Mouse (Mus musculus) adrenal gland, postnatal 25 days (tissue): ENCODE measurements around the gene Ntn4. TPM values are rescaled to one million over a fixed set of nuclear protein-coding genes. Genes with fewer than 3 reads are reported as not detected.
"Not testable (repeated sequence)": the region's sequence is repeated elsewhere in the genome, so short reads cannot be mapped to it uniquely, and the experiment has no call there.

Experiments used
- DNase-seq: peaks from one replicate; pipeline ENCODE4 v3.0.0; 2021; ENCODE audit warnings: mixed read lengths
- total RNA-seq: library from RNA; stranded (reverse); gene quantifications from 2 replicates; pipeline ENCODE4 v1.2.3, GENCODE M21; 2021

Ntn4 gene
- total RNA-seq, 1 experiment from 2014 or later = 13.2 TPM

DNA sequence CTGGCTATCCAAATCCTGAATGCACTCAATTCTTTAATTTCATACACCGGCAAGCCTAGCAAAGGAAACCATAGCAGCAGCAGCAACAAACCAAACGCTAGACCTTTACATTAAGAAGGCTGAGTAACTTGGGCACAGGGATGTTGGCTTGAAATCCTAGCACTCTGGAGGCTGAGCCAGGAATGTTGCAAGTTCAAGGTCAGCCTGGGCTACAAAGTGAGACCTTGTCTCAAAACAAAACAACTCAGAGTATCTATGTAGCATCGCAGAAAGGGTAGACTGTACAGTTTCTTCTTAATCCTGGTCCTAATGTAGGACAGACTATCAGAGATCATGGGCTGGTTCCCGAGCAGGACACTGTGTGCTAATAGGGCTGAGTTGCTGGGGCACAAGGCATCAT is 43.4 kb downstream of the Ntn4 start:
- DNase-seq = no peak

DNA sequence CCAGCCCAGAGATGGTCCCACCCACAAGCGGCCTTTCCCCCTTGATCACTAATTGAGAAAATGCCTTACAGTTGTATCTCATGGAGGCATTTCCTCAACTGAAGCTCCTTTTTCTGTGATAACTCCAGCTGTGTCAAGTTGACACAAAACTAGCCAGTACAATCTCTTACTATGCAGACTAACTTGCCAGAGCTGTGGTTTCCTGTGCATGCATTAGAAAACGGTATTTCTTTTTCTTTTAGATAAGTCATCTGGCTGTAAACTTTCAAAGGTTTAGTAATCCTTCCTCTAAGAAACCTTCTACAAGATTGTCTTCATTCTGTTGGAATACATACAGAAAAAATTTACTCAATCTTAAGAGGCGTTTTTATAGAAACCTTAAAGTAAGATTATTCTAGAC is 44.9 kb downstream of the Ntn4 start:
- DNase-seq = not testable (repeated sequence)

DNA sequence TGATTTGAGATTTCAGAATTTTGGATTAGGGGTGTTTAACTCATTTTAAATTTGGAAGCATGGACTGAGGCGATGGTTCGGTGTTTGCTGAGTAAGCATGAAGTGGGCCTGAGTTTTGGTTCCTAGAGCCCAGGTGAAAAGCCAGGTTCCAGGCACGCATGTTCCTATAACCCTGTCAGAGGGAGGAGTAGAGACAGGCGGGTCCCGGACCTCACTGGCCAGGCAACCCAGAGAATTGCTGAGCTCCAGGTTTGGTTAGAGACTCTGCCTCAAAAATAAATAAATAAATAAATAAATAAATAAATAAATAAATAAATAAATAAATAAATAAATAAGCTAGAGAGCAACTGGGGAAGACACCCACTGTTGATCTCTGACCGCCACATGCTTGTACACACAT is 46.1 kb downstream of the Ntn4 start:
- DNase-seq = no peak

DNA sequence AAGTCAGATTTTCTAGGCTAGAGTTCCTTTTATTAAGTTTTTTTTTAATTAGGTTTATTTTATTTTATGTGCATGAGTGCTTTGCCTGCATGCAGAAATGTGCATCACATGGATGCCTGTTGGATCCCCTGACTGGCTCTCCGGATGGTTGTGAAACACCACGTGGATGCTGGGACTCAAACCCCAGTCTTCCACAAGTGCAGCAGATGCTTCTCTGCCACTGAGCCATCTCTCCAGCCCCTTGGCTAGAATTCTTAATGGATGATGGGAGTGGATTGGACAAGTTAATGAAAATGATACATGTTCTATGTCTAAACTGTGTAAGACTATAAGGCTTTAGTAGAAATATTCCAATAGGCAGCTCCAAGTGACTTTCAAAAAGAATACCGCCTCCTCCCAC is 47.3 kb downstream of the Ntn4 start:
- DNase-seq = no peak

DNA sequence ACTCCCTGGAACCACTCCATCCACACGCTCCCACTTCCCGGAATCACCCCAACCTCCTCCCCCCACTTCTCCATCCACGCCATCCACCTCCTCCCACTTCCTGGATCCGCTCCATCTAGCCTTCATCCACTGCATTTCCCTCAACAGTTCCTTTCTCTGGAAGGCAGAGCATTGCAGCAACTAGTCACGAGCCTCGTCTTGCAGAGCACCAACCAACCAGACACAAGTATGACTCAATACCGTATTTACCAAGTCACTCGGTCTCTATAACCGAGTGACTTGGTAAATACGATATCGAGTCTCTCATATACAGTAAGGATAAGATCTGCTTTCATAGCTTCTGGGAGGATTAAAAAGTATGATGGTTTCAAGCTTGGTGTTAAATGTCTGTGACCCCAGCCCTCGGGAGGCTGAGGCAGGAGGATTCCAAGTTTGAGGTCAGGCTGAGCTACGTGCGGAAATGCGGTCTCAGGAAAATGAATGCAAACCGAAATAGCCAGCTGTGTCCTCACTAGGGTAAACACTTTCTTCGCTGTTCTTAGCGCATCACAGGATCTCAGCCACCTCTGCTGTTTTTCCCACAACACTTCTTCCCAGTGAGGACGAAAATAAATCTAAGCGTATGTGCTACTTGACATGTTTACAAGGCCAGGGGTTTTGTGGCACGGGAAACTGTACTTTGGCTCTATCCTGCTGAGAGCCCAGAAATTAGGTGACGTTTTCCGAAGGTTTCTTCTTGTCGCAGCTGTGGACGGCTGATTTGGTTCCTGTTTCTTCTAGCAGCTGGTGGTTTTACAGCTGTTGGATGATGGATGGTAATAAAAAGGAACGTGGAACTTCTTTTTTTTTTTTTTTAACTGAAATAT is 48.1 kb downstream of the Ntn4 start:
- no peak for DNase-seq

DNA sequence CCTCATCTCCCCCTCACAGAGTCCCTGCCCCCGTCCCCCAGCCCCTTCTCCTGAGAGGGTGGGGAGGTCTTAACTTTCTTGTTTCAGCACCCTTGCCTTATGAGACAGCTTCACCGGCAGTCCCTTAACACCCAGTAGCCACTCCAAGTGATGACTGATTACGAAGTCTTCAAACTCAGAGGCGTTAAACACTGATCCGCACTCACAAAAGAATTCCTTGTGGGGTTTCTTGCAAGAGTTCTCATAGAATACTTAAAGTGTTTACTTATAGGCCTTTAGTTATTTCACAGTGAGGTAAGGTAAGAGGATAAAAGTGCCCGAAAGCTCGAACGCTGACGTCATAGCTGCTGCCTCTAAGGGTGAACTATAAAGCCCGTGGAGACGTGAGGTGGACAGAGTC is 50.9 kb downstream of the Ntn4 start:
- DNase-seq = no peak

DNA sequence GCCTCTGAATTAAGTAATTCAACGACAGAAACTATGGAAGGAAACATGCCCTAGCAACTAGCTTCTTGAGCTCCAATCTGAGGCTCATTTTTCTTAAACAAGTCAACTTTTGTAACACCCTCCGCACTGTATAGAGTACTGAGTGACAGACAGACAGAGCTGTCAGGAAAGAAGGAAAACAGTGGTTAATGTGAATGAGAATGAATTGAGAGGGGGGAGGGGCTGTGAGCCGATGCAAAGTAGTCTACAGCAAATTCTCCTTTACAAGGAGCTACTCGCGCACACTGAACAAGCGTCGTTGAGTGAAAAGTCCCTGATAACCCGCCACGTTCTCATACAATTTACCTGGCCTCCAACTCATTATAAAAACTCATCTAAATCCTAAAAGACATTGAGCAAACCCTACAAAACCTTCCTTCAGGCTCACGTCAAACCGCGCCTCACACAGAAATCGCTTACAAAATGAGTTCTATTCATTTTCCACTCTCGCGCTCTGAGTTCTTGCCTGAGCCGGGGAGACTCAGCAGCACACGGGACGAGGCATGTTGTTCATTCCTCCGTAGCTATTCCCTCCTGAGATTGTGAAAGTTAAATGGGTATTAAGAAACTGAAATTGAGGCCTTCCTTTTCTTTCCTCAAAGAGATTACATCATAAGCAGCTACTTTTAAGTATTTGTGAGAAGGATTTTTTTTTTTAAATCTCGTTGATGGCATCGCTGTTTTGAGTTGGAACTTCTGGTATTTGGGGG is 54.7 kb downstream of the Ntn4 start:
- DNase-seq = no peak

DNA sequence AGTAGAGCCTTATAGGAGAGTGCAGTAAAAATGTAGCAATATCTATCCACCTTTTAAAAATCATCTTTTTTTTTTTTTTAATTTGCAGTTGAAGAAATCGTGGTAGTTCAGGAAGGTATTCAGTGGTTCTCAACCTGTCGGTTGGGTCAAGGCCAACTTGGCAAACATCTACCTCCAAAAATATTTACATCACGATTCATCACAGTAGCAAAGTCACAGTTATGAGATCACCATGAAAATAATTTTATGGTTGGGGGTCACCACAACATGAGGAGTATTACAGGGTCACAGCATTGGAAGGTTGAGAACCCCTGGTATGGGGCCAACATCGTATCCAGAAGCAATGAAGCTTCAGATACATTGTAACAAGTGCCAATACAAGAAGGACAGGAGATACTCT is 55.5 kb downstream of the Ntn4 start:
- no peak for DNase-seq

DNA sequence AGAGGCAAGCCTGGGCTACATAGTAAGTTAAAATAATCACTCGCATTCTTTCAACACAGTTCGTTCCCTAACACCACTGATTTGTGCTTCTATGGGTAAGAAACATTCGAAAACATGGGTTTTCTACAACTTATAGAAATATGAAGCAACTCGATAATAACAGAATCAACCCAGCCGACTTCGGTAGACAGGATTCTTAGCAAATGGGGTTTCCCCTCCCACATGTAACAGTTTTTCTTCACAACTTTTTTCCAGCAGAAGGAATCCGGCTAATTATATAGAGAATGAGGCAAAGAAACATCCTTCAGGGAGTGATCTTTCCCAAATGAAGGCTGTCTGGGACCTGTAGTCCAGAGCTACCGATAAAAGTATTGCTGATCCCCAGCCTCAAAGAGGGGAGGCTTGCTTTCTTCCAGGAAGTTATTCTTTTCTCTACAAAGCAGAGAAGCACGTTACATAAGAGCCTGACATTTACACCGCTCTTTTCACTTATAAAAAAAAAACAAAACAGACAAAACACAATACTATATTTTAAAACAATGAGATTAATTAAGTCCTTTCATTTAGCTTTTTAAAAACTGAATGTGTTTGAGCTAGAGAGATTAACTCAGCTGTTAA is 57.5 kb downstream of the Ntn4 start:
- no peak for DNase-seq

DNA sequence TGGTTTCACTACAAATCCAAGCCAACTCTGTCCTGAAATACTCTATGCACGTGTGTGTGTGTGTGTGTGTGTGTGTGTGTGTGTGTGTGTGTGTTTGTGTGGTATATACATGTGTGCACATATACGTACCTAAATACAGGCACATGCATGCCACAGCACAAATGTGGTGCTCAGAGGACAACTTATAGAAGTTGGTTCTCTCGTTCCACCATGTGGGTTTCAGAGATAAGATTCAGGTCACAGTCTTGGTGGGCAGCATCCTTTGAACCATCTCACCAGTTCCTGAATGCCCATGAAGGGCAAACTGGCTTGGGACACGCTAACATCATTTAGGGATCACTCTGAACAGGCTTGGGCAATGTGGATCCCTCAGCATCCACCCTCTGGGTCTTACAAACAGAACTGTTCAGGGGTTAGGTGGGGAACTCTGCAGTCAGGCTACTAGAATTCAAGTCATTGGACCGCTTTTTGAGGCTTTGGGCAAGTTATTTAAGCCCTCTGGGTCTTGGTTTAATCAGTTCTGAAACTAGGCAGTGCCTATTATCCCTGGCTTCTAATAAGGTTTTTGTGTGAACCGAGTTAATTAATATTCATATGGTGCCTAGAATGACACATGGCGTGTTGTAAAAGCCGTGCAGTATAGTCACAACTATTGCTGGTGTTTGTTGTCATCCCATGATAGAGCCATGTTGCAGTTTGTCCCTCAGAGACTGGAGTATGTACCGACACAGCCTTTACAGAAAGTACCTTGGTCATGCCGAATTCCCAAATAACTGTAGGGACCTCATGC is 59.4 kb downstream of the Ntn4 start:
- no peak for DNase-seq

DNA sequence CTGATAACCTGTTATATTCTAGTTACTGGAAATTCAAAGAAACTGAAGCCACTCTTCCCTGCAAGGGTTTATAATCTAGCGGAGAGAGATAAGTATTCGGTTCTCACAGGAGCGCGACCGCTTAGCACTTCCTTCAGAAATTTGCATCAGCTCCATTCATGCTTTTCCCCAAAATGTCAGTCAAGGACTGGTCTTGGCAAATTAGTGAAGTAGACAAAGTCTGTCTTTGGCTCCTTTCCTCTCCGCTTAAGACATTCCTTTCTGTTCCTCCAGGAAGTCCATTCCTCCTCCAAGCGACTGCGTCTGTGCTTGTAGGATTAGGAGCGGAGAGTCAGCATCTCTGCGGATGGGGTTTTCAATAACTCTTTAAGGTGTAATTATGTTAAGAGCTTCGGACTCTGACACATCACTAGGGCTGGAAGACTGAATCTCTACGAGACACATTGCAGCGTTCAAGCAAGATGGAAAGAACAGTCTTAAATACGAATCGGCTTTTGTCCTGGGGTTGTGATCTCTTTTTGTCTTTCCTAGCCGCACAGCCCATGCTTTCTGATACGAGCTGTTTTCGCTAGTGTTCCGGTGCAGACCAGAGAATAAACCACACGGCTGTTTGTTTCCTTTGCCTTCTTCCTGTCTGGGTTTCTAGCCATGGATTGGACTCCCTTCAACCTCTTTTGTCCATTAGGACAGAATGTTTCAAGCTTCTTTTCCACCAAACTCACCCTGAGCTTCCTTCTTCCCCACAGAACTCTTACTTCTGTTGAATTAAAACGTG is 60.3 kb downstream of the Ntn4 start:
- DNase-seq = no peak

DNA sequence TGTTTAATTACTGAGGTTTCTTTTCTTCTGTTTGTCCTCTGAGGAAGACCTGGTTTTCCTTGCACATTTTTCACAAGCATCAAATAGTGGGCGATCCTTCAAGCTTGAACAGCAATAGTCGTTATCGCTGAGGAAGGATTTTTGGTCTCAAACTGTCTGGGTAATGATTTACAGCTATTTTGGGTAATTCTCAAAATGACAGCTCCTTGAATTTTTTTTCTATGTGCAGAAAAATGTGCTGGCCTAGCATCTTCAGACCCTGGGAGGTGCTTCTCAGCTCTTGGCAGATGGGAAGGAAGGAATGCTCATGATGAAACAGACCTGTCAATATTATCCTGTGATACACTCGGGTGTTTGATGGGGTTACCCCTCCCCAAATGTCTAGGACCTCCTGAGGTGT is 63.5 kb downstream of the Ntn4 start:
- DNase-seq = no peak

DNA sequence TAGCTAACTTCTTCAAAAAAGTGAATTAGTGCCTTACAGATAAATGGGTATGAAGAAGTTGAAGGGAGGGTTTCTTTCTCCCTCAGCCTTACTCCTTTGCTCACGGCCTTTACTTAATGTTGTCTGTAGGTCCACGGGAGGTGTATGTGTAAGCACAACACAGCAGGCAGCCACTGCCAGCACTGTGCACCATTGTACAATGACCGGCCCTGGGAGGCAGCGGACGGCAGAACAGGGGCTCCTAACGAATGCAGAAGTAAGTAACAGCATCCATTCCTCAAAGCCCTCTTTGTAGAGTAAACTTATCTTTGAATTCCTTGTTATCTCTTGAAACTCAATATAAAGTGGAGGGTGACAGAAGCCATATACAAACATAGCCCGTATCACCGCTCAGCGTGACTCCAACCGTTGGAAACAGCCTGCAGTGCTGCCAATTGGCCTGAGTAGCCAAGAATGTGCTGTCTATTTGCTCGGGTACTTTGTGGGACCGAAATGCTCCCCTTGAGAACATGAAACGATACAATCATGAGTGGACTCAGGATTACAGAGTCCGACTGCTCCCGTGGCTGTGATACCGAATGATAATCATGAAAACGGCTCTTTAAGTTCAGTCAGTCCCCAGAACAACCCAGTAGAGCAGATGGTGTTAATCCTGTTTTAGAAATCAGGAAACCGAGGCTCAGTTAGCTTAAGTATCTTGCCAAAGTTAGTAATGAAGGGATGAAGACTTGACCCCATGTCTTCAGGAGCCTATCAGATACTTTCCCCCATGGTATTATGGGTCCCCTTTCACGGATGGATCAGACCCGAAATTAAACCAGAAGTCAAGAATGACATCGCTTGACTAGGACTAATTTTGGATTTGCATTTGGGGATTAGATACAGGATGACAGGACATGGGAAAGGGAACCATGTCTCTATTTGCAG is 66.9 kb downstream of the Ntn4 start:
- DNase-seq = no peak

DNA sequence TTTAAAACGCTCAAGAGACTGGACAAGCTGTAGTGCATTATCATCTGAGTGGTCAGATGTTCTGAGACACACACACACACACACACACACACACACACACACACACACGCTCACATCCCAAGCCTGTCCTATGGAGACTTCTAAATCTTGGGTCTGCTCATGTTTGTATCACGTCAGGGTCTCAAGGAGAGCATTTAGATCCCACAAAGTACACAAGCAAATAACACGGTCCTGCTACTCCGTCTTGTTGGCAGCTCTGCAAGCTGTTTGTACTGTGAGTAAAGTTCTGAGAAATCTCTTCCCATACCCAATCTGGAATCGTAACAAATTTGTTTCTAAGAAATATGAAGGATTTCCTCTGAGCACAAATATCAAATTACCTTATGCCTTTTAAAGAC is 67.6 kb downstream of the Ntn4 start:
- no peak for DNase-seq

DNA sequence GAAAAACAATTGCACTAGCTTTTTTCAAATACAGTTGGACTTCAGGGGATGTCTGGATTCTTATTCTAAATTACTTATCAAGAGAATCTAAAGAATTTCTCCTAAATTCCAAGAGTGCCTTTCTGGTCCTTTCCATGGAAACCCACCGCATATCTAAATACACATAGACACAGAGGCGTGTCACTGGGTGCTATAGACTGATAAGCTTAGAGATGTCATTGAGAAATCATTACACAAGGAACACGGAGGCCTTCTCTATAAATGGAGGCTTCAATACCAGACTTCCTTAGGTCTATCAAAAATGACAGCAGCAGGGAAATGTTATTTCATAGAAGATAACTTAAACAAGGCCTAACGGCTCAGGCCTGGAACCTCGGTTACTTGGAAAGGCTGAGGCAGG is 68.0 kb downstream of the Ntn4 start:
- DNase-seq = no peak

DNA sequence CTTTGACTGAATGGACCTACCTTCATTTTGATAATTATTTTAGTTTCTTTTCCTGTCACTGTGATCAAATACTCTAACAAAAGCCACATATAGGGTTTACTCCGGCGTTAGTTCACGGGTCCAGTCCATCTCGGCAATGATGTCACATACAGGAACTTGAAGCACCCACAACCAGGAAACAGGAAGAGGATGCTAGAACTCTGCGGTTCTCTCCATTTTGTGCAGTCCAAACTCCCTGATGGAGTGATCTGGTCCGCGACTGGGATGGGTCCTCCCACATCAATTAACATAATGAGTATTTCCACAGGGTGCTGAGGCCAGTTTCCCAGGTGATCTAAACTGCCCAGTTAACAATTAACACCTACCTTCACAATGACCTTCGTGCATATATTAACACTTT is 69.1 kb downstream of the Ntn4 start:
- no peak for DNase-seq

DNA sequence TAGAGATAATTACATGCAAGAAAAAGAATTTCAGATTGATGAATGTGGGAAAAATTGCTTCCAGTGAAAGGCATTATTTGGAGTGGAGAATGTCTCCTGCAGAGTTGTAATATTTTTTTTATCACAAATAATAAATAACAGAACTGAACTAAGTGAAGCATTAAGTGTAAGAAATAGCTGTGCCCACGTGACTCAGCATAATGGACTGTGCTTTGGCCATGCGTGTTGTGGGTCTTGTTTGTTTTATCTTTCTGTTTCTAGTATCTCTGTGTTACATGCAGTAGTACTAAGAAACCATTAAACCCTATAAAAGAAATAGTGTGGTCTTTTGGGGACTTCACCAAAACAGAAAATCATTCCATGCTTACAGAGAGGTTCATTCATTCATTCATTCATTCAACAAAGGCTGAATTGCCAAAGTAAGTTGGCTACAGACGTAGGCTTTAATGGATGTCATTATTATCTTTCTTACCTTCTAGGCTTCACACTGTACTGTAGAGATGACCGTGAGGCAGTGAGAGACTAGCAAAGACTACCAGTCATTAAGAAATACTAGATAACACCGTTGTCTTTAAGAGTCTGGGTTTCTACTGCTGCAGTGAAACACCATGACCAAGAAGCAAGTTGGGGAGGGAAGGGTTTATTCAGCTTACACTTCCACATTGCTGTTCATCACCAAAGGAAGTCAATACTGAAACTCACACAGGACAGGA is 81.3 kb downstream of the Ntn4 start:
- DNase-seq = no peak

DNA sequence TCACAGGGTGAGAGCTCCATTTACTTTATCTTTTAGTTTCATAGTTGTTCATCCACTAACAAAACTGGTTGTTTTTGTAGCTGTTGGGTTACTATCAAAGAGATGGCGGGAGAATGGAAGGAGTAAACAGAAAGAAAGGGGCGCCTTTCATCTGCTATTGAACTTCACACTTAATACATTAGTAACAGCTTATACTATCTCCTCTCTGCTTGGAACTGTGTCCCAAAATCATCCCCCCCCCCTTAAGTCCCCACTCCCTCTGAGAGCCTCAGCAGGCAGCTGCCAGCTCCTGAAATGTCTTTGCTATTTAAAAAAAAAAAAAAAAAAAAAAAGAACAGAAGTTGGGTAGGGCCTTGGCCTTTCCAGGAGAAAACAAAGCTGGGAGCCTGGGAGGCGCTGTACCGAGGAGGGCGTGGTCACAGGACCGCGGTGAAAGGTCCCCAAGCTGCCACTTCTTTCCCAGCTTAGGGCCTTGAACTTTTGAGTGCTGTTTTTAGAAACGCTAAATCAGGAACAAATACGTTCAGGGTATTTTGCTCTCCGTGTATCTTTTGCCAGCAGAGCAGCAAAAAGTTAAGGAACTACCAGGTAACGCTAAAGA is 83.6 kb downstream of the Ntn4 start:
- DNase-seq = peak; percentile 72

DNA sequence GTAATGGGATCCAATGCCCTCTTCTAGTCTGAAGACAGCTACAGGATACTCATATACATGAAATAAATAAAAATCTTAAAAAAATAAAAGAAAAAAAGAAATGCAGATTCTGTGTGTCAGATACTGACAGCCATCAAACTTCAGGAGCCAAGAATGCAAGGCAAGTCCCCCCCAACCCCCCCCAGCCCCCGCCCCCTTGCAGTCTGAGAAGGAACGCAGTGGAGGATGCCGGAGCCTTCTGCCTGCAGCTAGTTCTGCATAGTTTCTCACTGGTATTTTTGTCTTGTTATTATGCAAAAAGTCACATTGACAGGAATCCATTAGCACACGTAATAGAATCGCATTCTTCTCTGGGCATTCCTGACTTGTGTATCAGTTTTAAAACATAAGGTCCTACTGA is 87.7 kb downstream of the Ntn4 start:
- DNase-seq = no peak
